Mouse (Mus musculus): Measurements from ENCODE around the gene Adnp. TPM values are rescaled to one million over a fixed set of nuclear protein-coding genes. Genes with fewer than 3 reads are reported as not detected.
A peak's percentile ranks its signal among the peaks of the same experiment; 100 is the strongest.

The Adnp gene
- total RNA-seq, 2 experiments from 2014 or later: 39.6 to 41.7 TPM

DNA sequence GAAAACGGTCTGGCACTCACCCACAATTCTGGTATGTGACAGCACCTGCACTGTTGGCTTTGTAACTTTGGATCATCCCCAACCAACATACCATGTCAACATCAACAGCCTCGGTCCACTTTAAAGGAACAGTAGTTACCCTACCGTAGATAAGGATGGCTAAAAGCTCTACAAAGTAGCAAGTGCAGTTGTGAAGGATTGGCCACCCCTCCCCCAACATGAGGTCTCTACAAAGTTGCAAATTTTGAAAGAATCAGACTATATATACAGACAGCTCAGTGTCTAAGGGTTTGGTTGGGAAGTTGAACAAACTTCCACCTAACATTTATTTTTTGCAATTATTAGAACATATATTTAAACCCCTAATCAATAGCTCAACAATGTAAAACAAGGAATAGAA lies 971 bp upstream of the Adnp start:
- intact Hi-C loops (cut with DNase I): loop anchor here (2.0 to 5.0 kb wide), 3 partner anchors 21 to 96 kb away; no protein-coding TSS in a partner anchor
- no peak for DNase-seq

GRCm38 (mm10) chr2:168205681-168206631 lies 956 bp downstream of the Adnp start:
- intact Hi-C loops (cut with DNase I): loop anchor here (2.0 to 5.0 kb wide), 2 partner anchors 77 to 94 kb away; no protein-coding TSS in a partner anchor
- peak; percentile 7 to 36 for DNase-seq

DNA sequence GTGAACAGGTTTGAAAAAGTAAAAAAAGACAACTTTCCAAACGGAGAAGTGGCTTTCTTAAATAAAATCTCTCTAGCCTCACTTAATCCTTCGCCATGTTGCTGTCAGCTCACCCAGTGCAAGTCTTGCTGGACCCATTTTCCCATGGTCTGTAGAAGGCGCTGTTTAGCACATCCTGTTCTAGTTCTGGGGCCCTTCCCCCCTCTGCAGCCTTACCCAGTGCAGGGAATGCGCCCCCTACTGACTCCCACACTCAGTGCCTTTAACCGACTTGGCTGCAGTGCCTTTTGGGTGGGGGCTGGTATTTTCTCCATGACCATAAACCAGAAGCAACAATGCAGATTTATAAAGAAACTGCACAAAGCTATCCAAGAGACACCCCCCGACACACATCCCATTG lies 1.6 kb downstream of the Adnp start:
- peak; percentile 80 to 91 for DNase-seq
- intact Hi-C loops (cut with DNase I): loop anchor here (5.0 kb wide), 1 partner anchor 93 kb away; no protein-coding TSS in a partner anchor

DNA sequence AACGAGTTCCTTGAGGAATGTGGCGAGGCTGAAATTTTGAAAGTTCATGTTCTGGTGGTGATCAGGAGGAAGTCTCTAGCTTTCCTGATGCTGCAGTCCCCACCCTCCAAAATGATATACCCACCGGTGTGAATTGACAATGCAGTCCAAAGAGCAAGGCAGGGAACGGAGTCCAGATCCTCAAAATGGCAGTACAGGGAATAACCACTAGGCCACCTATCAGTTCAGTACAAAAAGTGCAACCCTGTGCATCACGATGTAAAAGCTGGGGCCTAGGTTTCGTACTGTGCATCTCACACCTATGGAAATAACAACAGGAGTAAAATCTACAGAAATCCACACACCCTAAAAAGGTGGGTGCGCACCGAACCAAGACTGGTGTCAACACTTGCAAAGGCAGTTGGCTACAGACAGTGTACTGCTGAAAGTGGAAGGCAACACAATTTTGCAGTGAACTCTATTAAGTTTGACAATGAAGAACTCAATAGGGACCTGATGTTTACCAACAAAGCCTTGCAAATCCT lies 2.4 kb downstream of the Adnp start:
- no peak for DNase-seq
- intact Hi-C loops (cut with DNase I): no loop called here

GRCm38 (mm10) chr2:168200014-168200691 lies 6.8 kb downstream of the Adnp start:
- intact Hi-C loops (cut with DNase I): no loop called here
- no peak for DNase-seq

- intact Hi-C loops (cut with DNase I): no loop called here
- no peak for DNase-seq
These were observed 7.4 kb downstream of the Adnp start for GRCm38 (mm10) chr2:168199476-168199875.

DNA sequence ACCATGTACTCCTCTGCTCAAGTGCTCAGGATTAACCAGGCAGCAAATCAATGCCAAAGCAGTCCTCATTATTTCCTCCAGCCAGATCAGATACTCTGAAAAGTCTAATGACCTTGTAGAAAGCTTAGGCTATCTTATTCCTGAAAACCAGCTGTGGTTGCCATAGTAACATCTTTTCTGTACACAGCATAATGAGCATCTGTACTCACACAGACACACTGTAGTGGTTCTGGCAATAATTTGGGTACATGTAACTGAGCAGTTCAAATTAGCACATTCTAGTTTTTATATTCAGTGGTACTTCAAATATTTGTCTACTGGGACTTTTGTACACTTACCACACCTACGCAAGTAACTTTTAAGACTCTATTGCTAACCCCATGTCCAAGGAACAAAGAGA lies 8.5 kb downstream of the Adnp start:
- intact Hi-C loops (cut with DNase I): no loop called here
- no peak for DNase-seq

- no peak for DNase-seq
These were observed 11.2 kb downstream of the Adnp start for GRCm38 (mm10) chr2:168195721-168196120.

GRCm38 (mm10) chr2:168193685-168194084 lies 13.2 kb downstream of the Adnp start:
- intact Hi-C loops (cut with DNase I): no loop called here
- no peak for DNase-seq

More at GRCm38 (mm10) chr2:168195721-168196120, 11.2 kb downstream of the Adnp start:
- intact Hi-C loops (cut with DNase I): no loop called here

DNA sequence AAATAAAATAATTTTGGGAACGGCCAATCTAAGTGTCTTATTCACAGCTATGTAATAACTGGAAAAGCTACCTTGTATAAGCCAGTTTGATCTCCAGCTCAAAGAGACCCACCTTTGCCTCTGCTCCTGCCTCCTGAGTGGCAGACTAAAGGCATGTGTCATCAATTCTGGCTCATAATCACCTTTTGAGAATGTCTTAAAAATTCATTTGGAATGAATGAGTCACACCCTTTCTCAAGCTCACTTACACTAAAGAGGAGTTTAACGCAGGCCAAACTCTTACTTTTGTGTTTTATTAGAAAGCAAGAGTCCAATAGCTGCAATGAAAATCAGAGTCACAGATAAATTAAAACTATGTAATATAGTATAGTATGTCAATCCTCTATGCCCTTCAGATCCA lies 15.1 kb downstream of the Adnp start:
- DNase-seq: no peak
- intact Hi-C loops (cut with DNase I): no loop called here

DNA sequence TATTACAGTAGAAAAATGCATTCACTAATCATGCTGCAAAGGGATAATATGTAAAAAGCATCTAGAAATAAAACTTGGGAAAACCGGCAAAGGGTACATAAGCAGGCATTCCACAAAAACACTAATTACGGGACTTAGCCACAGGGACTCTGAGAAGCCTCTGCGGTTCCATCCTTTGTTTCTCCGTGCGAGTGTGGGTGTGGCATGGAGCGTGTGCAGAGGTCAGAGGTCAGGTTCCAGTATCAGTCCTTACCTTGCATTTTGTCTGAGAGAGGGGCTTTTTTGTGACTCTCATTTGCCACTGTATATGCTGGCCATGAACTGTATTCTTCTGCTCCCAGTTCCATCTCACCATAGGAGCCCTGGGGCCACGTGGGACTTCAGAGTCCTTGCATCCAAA lies 31.0 kb downstream of the Adnp start:
- no peak for DNase-seq
- intact Hi-C loops (cut with DNase I): no loop called here

DNA sequence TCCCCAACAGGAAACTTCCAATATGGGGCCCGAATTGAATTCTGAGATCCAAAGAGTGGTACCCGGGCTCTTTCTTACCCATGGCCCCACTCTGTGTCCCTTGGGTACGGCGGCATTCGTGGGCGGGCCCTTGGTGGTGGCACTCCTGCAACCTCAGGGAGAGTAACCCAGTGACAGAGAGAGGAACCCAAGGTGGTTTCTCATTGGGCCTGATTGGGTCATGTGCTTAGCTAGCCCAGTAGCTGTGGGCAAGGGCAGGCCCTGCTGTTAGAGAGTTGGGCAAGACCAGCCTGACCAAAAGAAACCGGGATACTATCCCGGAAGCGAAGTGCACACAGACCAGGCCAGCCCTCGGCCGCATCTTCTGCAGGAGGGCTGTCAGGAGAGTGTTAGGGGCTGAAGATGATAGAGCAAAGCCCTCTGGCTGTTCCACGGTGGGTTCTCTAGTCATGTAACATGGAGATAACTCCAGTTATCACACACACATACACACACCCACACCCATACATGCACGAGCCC lies 36.7 kb downstream of the Adnp start:
- intact Hi-C loops (cut with DNase I): no loop called here

GRCm38 (mm10) chr2:168169800-168170113 lies 37.2 kb downstream of the Adnp start:
- DNase-seq: no peak
- intact Hi-C loops (cut with DNase I): no loop called here

More for the DNA sequence above, 36.7 kb downstream of the Adnp start:
- DNase-seq: peak; percentile 57 to 69

GRCm38 (mm10) chr2:168168892-168169799 lies 37.8 kb downstream of the Adnp start:
- DNase-seq: no peak
- intact Hi-C loops (cut with DNase I): no loop called here

DNA sequence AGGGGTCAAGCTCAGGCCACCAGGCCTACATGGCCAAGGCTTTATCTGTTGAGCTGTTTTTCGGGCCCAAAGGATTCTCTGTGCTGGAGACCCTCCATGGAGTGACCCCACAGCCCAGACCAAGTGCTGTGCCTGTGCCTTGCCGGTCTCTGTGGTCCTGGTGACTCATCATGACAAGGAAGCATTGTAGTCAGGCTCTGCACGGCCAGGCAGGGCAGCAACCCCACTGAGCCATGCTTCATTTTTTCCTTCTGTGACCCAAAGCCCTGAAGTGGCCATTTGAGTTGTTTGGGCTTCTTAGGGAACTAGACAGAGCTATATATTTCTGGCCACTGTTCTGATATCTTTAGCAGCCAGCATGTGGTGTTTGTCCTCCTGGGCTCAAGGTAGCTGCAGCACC lies 39.1 kb downstream of the Adnp start:
- intact Hi-C loops (cut with DNase I): no loop called here

GRCm38 (mm10) chr2:168166750-168167460 lies 40.0 kb downstream of the Adnp start:
- intact Hi-C loops (cut with DNase I): no loop called here
- no peak for DNase-seq

More for the DNA sequence above, 39.1 kb downstream of the Adnp start:
- no peak for DNase-seq

DNA sequence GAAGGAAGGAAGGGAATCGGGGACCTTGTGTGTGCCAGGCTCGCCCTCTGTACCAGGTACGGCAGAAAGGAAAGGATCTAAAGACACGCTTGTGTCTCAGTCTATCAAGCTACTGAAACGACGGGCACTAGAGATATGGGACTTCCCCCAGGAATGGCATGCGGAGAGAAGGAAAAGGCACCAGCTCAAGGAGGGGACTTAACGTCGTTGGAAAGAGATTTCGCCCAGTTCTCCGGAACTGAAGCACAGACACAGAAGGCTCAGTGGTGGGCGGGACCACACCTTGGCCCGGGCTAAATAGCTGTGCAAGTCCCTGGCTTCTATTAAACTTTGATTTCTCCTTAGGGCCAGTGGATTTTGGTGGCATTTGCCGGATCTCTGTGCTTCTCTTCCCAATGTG lies 44.9 kb downstream of the Adnp start:
- DNase-seq: no peak

DNA sequence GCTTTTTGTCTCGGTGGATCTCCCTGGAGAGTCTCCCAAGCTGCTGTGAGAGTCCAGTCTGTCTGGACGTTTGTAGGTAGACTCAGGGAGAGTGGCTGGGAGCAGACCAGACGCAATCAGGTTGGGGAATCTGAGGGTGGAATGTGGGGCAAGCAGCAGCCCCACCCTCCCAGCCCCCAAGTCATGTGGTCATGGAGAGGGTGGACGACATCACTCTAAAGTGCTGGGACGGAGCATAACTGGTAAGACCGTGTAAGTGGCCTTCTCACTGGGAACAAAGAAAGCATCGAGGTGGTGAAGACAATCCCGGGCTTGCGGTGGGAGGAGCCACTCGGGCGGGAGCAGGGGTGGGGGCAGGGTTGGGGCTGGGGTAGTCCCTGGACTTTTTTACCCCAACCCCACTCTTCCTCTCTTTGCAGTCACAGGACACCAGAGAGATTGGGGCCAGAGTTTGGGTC lies 45.4 kb downstream of the Adnp start:
- intact Hi-C loops (cut with DNase I): no loop called here
- DNase-seq: no peak

More for the DNA sequence above, 44.9 kb downstream of the Adnp start:
- intact Hi-C loops (cut with DNase I): no loop called here

DNA sequence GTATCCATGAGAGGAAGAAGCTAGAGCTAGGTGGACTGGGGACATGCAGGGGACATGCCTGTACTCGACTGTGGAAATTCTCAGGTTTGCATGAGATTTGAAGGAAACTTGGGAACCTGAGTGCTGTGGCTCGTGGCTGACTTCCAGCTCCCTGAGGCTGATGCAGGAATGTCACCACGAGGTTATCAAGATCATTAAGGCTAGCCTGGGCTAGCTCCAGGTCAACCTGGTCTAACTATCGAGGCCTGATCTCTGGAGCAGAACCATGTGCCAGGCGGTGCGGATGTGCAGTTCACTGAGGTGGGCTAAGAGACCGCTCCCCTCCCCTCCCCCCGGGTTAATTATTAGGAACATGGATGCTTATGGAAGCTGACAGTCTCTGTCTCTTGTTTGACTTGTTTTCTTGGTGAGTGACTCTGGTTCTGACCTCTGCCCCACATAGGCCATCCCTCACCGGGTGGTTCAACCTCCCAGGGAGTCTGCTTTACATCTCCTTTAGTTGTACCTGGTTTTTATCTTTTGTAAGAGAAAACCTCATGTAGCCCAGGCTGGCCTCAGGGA lies 46.5 kb downstream of the Adnp start:
- intact Hi-C loops (cut with DNase I): no loop called here
- DNase-seq: no peak

Data from heart, postnatal 14 days (tissue).